ENCODE assay signal across 8 mouse cellular contexts in the genomic region with DNA sequence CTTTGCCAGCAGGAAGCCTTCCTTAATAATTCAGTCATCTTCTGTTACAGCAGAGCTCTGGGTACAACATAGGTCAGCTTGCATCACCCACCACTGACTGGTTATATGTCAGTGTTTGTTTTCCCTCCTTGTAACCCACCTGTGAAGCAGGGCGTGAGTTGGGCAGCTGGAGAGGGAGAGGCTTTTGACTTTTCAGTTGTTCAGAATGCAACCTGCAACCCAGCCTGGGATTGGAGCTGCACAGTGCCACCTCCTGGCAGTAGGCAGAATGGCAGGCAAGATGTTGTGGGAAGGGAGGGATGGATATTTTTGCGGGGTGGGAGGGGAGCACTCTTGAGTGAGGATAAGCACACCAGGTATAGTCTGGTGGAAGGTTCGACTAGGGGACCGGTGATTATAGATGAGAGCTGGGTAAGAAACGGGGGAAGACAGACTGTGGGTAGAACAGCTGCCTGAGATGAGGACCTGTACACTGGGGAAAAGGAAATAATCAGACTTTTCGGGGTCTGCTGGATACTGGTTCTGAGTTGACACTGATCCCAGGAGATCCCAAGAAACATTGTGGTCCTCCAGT. TPM values are rescaled to one million over a fixed set of nuclear protein-coding genes. Genes with fewer than 3 reads are reported as not detected.
DNase-seq lines count a peak whose midpoint lies in the region; ATAC-seq and TF ChIP-seq lines count a peak whose summit lies in the region.

No protein-coding gene starts in this region.

- no peak overlapping the region for H3K4me3 ChIP-seq in thymus, adult 2 months (ENCODE audit: control insufficient read depth, insufficient read depth, low read length)
- no peak overlapping the region for H3K4me3 ChIP-seq in forebrain, embryonic 10.5 days
- no peak overlapping the region for H3K4me3 ChIP-seq in liver, postnatal 0 days (ENCODE audit: low read depth, low read length)
- no peak overlapping the region for H3K4me3 ChIP-seq in neural tube, embryonic 11.5 days (ENCODE audit: low read depth, low read length)

- H3K9me3 ChIP-seq in forebrain, embryonic 10.5 days = no peaks in the 10 kb centered on the region
- H3K9me3 ChIP-seq in liver, postnatal 0 days (ENCODE audit: low read length) = no peaks in the 10 kb centered on the region
- H3K9me3 ChIP-seq in neural tube, embryonic 11.5 days (ENCODE audit: control insufficient read depth, low read length) = no peaks in the 10 kb centered on the region

- no peak overlapping the region for H3K4me2 ChIP-seq in liver, postnatal 0 days (ENCODE audit: low read depth, low read length)
- H3K4me2 ChIP-seq in neural tube, embryonic 11.5 days (ENCODE audit: low read depth) = no peak overlapping the region

- no peak overlapping the region for H3K9ac ChIP-seq in liver, postnatal 0 days (replicated peaks)
- no peak overlapping the region for H3K9ac ChIP-seq in neural tube, embryonic 11.5 days (ENCODE audit: low read length)

- no peak for TF ChIP-seq POLR2A in thymus, adult 2 months (IDR thresholded peaks at IDR 0.05; ENCODE audit: control insufficient read depth, extremely low read depth, insufficient read depth, low read length, poor library complexity)

- H3K36me3 ChIP-seq in thymus, adult 2 months (ENCODE audit: control insufficient read depth, insufficient read depth, low read length) = no peaks in the 10 kb centered on the region
- no peaks in the 10 kb centered on the region for H3K36me3 ChIP-seq in forebrain, embryonic 10.5 days (replicated peaks)
- H3K36me3 ChIP-seq in liver, postnatal 0 days (replicated peaks; ENCODE audit: insufficient read depth, low read length) = no peaks in the 10 kb centered on the region
- H3K36me3 ChIP-seq in neural tube, embryonic 11.5 days (ENCODE audit: control insufficient read depth, insufficient read depth, low read length) = no peaks in the 10 kb centered on the region

- no peak for TF ChIP-seq EP300 in liver, postnatal 0 days (IDR thresholded peaks at IDR 0.05; ENCODE audit: low read depth)

- 22% methylated on average over 6 of the region's 6 CpGs for WGBS in thymus, adult 2 months
- WGBS in forebrain, embryonic 10.5 days = 24% methylated on average over 6 of the region's 6 CpGs
- 19% methylated on average over 6 of the region's 6 CpGs for WGBS in liver, postnatal 0 days (ENCODE audit: insufficient replicate concordance)
- WGBS in neural tube, embryonic 11.5 days = 20% methylated on average over 6 of the region's 6 CpGs

- no peaks in the 10 kb centered on the region for H3K27me3 ChIP-seq in thymus, adult 2 months (ENCODE audit: control insufficient read depth, insufficient read depth, low read length)
- H3K27me3 ChIP-seq in forebrain, embryonic 10.5 days (ENCODE audit: poor library complexity, severe bottlenecking) = peaks cover 74% of the 10 kb centered on the region
- no peaks in the 10 kb centered on the region for H3K27me3 ChIP-seq in liver, postnatal 0 days (ENCODE audit: insufficient read depth, low read length)
- peaks cover 5% of the 10 kb centered on the region; the same call in 1 of the 2 replicates for H3K27me3 ChIP-seq in neural tube, embryonic 11.5 days (ENCODE audit: control insufficient read depth, insufficient read depth, low read length)

- no peaks in the 10 kb centered on the region for H3K4me1 ChIP-seq in thymus, adult 2 months (replicated peaks; ENCODE audit: control insufficient read depth, insufficient read depth, low read length)
- H3K4me1 ChIP-seq in forebrain, embryonic 10.5 days = 0 out of 2 replicates have a peak, but pooled peaks cover 9% of the 10 kb centered on the region
- peaks cover 16% of the 10 kb centered on the region for H3K4me1 ChIP-seq in liver, postnatal 0 days (ENCODE audit: insufficient read depth)
- no peaks in the 10 kb centered on the region for H3K4me1 ChIP-seq in neural tube, embryonic 11.5 days (ENCODE audit: control insufficient read depth, insufficient read depth, low read length)

- peak; percentile 63 for ATAC-seq in inflammation-experienced regulatory T-cells, adult 6 months
- peak; percentile 19; the same call in 1 of the 2 replicates for ATAC-seq in liver, postnatal 0 days
- ATAC-seq in neural tube, embryonic 11.5 days (ENCODE audit: insufficient read depth, low FRiP score, low TSS enrichment) = peak; percentile 18

- DNase-seq in thymus, adult 2 months = peak; percentile 64
- no peak for DNase-seq in thymus, adult 18-20 months
- DNase-seq in adrenal gland, postnatal 14 days = peak; percentile 74
- peak; percentile 62 for DNase-seq in forebrain, embryonic 10.5 days (ENCODE audit: extremely low spot score, low spot score)
- DNase-seq in liver, postnatal 0 days = peak; percentile 74
- peak; percentile 78 for DNase-seq in neural tube, embryonic 11.5 days (ENCODE audit: low spot score)
- DNase-seq in thymus, postnatal 14 days = peak; percentile 56

- peak; percentile 90; the same call in 1 of the 2 replicates for TF ChIP-seq CTCF in thymus, adult 2 months (IDR thresholded peaks at IDR 0.05; ENCODE audit: borderline replicate concordance, control insufficient read depth, extremely low read depth, insufficient read depth, low read length, poor library complexity)
- peak; percentile 99 for TF ChIP-seq CTCF in liver, postnatal 0 days (IDR thresholded peaks at IDR 0.05; ENCODE audit: low read depth)

- no peak overlapping the region for H3K27ac ChIP-seq in thymus, adult 2 months (ENCODE audit: control insufficient read depth, insufficient read depth, low read length)
- H3K27ac ChIP-seq in forebrain, embryonic 10.5 days = no peak overlapping the region
- H3K27ac ChIP-seq in liver, postnatal 0 days (ENCODE audit: low read depth) = no peak overlapping the region
- no peak overlapping the region for H3K27ac ChIP-seq in neural tube, embryonic 11.5 days (ENCODE audit: low read depth, low read length)

RNA-seq across cellular contexts. Expression of a gene that starts 2.9 kb away (rescaled TPM):
- 14.7 and 15.2 TPM in 2 replicates for polyA plus RNA-seq in thymus, adult 2 months (2012; rRNA removed)
- 0.53 and 2.4 TPM in 2 replicates for total RNA-seq in adrenal gland, postnatal 14 days (2021)
- polyA plus RNA-seq in forebrain, embryonic 10.5 days (2016; fragmentation: Nextera tagmentation; extraction: Ambion mirVana) = 7.4 and 12.6 TPM in 2 replicates
- polyA plus RNA-seq in inflammation-experienced regulatory T-cells, adult 6 months (2017; shearing (Covaris generic)) = 10 to 100 TPM in 2 of 3 experiments, 1 to 10 TPM in 1; 9.1 to 42.2 (median 33.9) TPM
- 18.6 and 22.2 TPM in 2 replicates for polyA plus RNA-seq in liver, postnatal 0 days (2015; fragmentation: Nextera tagmentation; extraction: Ambion mirVana)
- 9.7 and 14.7 TPM in 2 replicates for polyA plus RNA-seq in neural tube, embryonic 11.5 days (2014; fragmentation: Nextera tagmentation; extraction: Ambion mirVana)

RNA-seq across cellular contexts. Expression of a gene that starts 29.4 kb away (rescaled TPM):
- polyA plus RNA-seq in thymus, adult 2 months (2012; rRNA removed) = 0.89 and 0.94 TPM in 2 replicates
- total RNA-seq in adrenal gland, postnatal 14 days (2021) = 5.2 and 7.3 TPM in 2 replicates
- polyA plus RNA-seq in forebrain, embryonic 10.5 days (2016; fragmentation: Nextera tagmentation; extraction: Ambion mirVana) = 1.5 and 2.2 TPM in 2 replicates
- not detected for polyA plus RNA-seq in inflammation-experienced regulatory T-cells, adult 6 months (2017; shearing (Covaris generic))
- 8.3 and 8.9 TPM in 2 replicates for polyA plus RNA-seq in liver, postnatal 0 days (2015; fragmentation: Nextera tagmentation; extraction: Ambion mirVana)
- polyA plus RNA-seq in neural tube, embryonic 11.5 days (2014; fragmentation: Nextera tagmentation; extraction: Ambion mirVana) = 6.7 and 7.5 TPM in 2 replicates

RNA-seq across cellular contexts. Expression of a gene that starts 48.5 kb away (rescaled TPM):
- not detected in 2 replicates for polyA plus RNA-seq in thymus, adult 2 months (2012; rRNA removed)
- total RNA-seq in adrenal gland, postnatal 14 days (2021) = 0.26 TPM in 1 of 2 replicates, not detected in the other
- 0.07 and 0.12 TPM in 2 replicates for polyA plus RNA-seq in forebrain, embryonic 10.5 days (2016; fragmentation: Nextera tagmentation; extraction: Ambion mirVana)
- under 1 TPM in 2 of 3 experiments, not detected in 1; 0.09 to 0.16 TPM for polyA plus RNA-seq in inflammation-experienced regulatory T-cells, adult 6 months (2017; shearing (Covaris generic))
- polyA plus RNA-seq in liver, postnatal 0 days (2015; fragmentation: Nextera tagmentation; extraction: Ambion mirVana) = 0.04 and 0.06 TPM in 2 replicates
- 1.2 and 2.3 TPM in 2 replicates for polyA plus RNA-seq in neural tube, embryonic 11.5 days (2014; fragmentation: Nextera tagmentation; extraction: Ambion mirVana)

Comparison
In these comparisons a context has a peak if more than half of its experiments do, and no peak if none do; other contexts are left out.
1. DNase-seq: peak in thymus, adult 2 months (single experiment), adrenal gland, postnatal 14 days (single experiment), forebrain, embryonic 10.5 days (single experiment), liver, postnatal 0 days (single experiment), neural tube, embryonic 11.5 days (single experiment) and thymus, postnatal 14 days (single experiment); none in thymus, adult 18-20 months (0 of 2).
2. Peak in every context shown above with its lines, with median percentiles within 50 percentile points of each other: ATAC-seq.